Mouse (Mus musculus): ENCODE measurements at regions not wholly inside any gene's neighbourhood (a gene's known extent, or its start where the extent isn't known, plus 50 kb on each side); places are given as distances from the start of the nearest gene placed in this dataset.
A peak's percentile ranks its signal among the peaks of the same experiment; 100 is the strongest.

DNA sequence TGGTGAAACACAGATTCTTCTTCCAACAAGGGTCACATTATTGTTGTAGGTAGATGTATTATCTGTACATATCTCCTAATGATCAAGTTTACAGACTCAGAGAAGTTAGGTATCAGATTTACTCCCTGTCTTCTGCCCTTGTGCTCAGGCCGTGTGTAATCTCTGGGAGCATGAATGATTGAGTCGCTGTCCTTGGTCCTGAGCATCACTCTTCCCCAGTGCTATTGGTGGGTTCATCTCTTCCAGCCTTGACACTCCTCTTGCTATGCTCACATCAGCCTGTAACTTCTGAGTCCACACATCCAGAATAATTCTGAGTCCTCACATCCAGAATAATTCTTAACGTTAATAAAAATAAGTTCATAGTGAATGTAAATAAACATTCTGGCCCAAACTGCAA is 295.6 kb downstream of the Basp1 start:
- Histone ChIP-seq H3K36me3 (ENCODE audit: control insufficient read depth, insufficient read depth, low read length, poor library complexity, severe bottlenecking) (no peaks in the 10 kb centered on the region), H3K27me3 (ENCODE audit: control insufficient read depth, insufficient read depth, low read length, poor library complexity, severe bottlenecking) (no peaks in the 10 kb centered on the region)
- DNase-seq (ENCODE audit: low read depth, low spot score), result no peak

DNA sequence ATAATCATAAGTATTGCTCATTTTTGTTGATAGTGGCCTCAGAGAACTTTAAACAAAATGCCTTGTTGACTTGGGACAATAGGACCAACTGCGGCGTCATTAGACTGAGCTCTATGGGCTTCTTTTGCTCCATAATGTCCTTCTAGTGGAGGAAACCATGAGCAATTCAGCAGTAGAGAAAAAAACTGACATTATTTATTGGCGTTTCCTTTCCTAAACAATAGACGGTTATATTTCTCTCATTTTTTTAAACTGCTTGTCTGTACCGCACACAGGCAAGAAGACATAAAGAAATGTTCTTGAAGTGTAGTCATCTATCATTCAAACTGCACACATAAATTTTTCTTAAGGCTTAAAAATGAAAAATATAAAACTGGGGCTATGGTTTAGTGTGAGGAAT is 310.8 kb downstream of the Basp1 start:
- Histone ChIP-seq H3K27me3 (ENCODE audit: control insufficient read depth, insufficient read depth, low read length, poor library complexity, severe bottlenecking) (no peaks in the 10 kb centered on the region), H3K36me3 (ENCODE audit: control insufficient read depth, insufficient read depth, low read length, poor library complexity, severe bottlenecking) (no peaks in the 10 kb centered on the region)
- DNase-seq (ENCODE audit: low read depth, low spot score), result no peak

DNA sequence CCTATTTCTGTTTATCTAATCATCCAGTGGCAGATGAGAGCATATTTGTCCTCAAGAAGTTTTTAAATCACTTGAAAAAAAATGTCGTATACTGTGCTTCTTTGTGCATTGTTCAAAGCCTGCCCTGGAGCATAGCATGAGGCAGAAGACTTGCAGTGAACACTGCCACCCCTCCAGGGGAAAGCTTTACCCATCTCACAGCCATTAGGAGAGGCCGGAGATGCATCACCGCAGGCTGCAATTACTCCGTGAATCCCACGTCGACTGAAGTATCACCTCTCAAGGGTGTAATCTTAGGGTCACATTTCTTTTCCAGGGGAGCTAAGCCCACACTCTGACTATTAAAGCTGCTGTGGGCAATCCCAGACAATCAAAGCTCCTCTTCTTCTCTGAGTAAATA is 319.8 kb downstream of the Basp1 start:
- H3K27me3 ChIP-seq (ENCODE audit: control insufficient read depth, insufficient read depth, low read length, poor library complexity, severe bottlenecking), result no peaks in the 10 kb centered on the region
- no peaks in the 10 kb centered on the region for H3K36me3 ChIP-seq (ENCODE audit: control insufficient read depth, insufficient read depth, low read length, poor library complexity, severe bottlenecking)
- no peak for DNase-seq (ENCODE audit: low read depth, low spot score)

DNA sequence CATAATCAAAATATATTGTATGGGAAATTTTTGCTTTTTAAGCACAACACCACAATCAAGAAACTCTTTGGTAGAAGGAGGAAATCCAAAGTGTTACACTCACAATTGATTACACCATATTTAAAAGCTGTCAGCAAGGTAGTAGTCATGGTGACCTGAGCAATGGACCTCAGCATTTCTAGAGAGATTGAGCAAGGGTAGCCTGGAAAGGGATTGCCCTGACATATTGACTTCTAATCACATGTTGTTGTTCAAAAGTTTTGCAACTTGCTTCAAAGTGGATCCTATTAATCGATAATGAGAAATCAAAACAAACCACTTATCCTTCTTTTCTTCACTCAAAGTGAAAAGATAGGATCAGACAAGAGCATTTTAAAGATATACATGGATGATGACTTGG is 343.9 kb downstream of the Basp1 start:
- Histone ChIP-seq H3K36me3 (ENCODE audit: control insufficient read depth, insufficient read depth, low read length, poor library complexity, severe bottlenecking) (no peaks in the 10 kb centered on the region), H3K27me3 (ENCODE audit: control insufficient read depth, insufficient read depth, low read length, poor library complexity, severe bottlenecking) (no peaks in the 10 kb centered on the region; the same call in 1 of the 2 replicates)
- DNase-seq (ENCODE audit: low read depth, low spot score), result no peak

DNA sequence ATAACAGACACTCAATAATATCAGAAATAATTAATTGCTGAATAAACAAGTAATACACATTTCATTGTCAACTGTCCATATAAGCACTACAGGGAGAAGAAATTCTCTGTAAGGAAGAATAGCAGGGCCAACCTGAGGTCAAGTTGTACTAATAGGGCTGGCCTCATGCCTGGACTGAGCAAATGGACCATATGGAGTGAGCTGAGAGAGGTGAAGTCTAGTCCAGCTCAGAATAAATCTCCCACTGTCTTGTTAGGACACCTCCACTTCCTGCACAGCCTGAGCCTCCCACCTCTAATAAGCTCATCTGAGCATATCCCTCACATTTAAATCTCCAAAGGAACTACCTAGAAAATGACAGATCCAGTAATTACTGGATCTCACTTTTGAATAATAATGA is 354.2 kb downstream of the Basp1 start:
- no peak for DNase-seq (ENCODE audit: low read depth, low spot score)
- H3K36me3 ChIP-seq (ENCODE audit: control insufficient read depth, insufficient read depth, low read length, poor library complexity, severe bottlenecking), result no peaks in the 10 kb centered on the region
- H3K27me3 ChIP-seq (ENCODE audit: control insufficient read depth, insufficient read depth, low read length, poor library complexity, severe bottlenecking), result no peaks in the 10 kb centered on the region

DNA sequence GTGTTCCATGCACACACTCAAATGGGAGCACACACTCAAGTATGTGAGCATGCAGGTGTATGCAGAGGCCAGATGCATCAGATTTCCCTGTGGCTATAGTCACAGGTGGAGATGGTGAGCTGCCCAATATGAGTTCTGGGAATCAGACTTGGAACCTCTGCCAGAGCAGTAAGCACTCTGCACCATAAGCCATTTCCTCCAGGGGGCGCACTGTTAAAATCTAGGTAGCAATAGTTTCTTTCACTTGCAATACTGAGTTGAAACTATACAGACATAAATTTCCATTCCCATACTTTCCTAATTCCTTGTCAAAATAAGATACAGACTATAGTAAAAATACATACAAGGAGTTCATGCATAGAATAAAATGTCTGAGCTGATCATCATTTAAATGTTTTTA is 365.7 kb downstream of the Basp1 start:
- DNase-seq (ENCODE audit: low read depth, low spot score), result peak; percentile 45
- H3K36me3 ChIP-seq (ENCODE audit: control insufficient read depth, insufficient read depth, low read length, poor library complexity, severe bottlenecking), result no peaks in the 10 kb centered on the region
- H3K27me3 ChIP-seq (ENCODE audit: control insufficient read depth, insufficient read depth, low read length, poor library complexity, severe bottlenecking), result no peaks in the 10 kb centered on the region

DNA sequence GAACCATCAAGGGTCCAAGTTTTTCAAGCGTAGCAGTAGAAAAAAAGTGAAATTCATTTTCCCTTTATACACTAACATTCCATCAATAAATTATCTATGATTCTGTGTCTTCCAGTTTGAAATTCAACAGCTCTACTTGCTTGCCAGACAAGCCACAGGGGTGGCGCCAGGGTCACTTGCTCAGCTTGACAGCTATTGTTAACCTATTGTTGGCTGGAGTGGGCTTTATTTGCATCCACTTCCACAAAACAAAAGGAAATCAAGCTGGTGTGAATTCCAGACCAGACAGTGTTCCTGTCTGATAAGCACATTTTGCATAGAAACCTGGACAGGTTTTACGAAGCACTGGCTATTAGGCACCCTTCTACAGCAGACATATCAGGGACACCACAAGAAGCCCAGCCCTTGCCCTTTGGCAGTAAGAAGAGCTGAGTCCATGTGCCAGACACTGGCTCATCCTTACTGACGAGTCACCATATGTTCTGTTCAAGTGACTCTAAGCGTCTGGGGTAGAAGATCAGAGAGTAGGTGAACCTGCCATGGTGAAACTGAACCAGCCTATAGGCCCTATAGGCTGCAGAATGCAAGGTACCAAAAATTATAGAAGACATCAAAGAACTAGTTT is 366.9 kb downstream of the Basp1 start:
- no peak for DNase-seq (ENCODE audit: low read depth, low spot score)
- Histone ChIP-seq H3K27me3 (ENCODE audit: control insufficient read depth, insufficient read depth, low read length, poor library complexity, severe bottlenecking) (no peaks in the 10 kb centered on the region), H3K36me3 (ENCODE audit: control insufficient read depth, insufficient read depth, low read length, poor library complexity, severe bottlenecking) (no peaks in the 10 kb centered on the region)

DNA sequence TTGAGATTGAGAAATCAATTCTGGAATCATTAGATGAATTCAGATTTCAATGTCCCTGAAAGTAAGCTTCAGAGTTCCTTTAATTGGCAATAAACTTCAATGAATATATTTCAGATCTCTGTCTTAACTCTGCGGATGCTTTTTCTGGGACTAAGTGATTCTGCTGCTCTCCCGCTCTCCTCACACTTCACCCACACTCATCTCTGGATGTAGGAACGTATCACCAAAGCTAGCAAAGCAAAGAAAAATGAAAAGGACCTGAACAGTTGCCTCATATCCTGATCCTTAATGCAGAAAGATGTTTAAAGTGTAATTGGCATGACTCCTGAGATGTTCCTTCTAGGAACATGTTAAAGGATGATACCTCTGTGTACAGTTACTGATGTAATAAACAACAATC is 377.3 kb downstream of the Basp1 start:
- no peaks in the 10 kb centered on the region for H3K36me3 ChIP-seq (ENCODE audit: control insufficient read depth, insufficient read depth, low read length, poor library complexity, severe bottlenecking)
- H3K27me3 ChIP-seq (ENCODE audit: control insufficient read depth, insufficient read depth, low read length, poor library complexity, severe bottlenecking), result no peaks in the 10 kb centered on the region
- DNase-seq (ENCODE audit: low read depth, low spot score), result no peak

DNA sequence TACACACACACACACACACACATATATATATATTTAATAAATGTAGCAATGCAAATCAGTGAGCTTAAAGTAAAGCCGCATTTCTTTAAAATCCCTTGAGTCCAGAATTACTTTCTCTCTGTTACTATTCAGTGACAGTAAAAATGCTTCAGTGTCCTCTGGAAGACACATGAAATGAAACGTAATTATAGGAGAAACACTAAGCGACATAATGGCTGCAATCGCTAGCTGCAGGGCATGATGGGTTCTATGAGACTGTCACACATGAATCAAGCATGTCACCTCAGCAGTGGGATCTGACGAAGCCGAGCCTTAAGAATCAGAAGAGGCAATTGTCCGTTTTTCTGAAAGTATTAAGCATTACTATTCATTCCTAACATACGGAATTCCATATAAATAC is 385.7 kb downstream of the Basp1 start:
- no peaks in the 10 kb centered on the region for H3K36me3 ChIP-seq (ENCODE audit: control insufficient read depth, insufficient read depth, low read length, poor library complexity, severe bottlenecking)
- no peaks in the 10 kb centered on the region for H3K27me3 ChIP-seq (ENCODE audit: control insufficient read depth, insufficient read depth, low read length, poor library complexity, severe bottlenecking)
- no peak for DNase-seq (ENCODE audit: low read depth, low spot score)

DNA sequence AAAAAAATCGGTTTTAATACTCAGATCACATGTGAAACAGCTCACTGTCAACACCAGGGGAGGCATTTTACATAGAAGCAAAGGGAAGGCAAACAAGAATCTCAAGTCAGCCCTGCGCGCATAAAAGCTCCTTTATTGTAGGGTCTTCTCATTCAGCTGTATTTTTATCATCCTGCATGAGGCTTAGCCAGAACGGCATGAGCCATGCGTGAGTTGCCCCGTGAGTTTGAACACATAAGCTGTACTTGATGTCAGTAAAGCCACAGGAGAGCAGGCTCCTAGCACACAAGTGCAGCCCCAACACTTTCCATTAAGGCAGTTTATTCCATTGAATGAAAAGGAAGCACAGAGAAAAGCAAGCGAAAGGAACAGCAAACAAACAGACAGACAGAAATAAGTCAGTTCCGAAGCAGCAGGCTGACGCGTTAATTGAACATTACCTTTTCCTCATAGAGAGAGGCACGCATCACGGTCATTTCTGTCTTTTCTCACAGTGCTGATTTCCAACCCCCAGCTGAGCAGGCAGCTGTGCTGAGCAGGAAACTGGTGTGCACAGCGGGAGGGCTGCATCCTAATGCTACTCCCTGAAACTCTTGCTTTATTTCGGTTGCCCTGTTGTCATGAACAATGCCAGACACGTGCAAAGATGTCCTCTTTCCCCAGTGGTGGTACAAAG is 386.6 kb downstream of the Basp1 start:
- Histone ChIP-seq H3K27me3 (ENCODE audit: control insufficient read depth, insufficient read depth, low read length, poor library complexity, severe bottlenecking) (no peaks in the 10 kb centered on the region), H3K36me3 (ENCODE audit: control insufficient read depth, insufficient read depth, low read length, poor library complexity, severe bottlenecking) (no peaks in the 10 kb centered on the region)
- DNase-seq (ENCODE audit: low read depth, low spot score), result no peak

DNA sequence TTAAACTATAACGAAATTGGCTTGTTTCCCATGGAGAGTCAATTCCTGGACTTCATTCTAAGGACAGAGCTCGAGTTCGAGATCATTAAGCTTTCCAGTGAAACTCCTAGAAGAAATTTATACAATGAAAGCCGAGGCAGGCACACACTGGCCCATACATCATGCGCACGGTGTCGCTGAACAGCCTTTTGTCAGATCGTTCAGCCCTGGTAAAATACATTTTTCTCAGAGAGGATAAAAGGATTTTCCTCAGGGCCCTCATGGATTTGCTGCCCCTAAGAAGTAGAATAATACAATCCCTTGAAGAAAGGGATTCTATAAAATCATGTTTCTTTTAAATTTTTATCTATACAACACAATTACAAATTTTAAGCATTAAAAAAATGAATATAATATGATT is 387.2 kb downstream of the Basp1 start:
- no peaks in the 10 kb centered on the region for H3K36me3 ChIP-seq (ENCODE audit: control insufficient read depth, insufficient read depth, low read length, poor library complexity, severe bottlenecking)
- H3K27me3 ChIP-seq (ENCODE audit: control insufficient read depth, insufficient read depth, low read length, poor library complexity, severe bottlenecking), result no peaks in the 10 kb centered on the region
- DNase-seq (ENCODE audit: low read depth, low spot score), result no peak

DNA sequence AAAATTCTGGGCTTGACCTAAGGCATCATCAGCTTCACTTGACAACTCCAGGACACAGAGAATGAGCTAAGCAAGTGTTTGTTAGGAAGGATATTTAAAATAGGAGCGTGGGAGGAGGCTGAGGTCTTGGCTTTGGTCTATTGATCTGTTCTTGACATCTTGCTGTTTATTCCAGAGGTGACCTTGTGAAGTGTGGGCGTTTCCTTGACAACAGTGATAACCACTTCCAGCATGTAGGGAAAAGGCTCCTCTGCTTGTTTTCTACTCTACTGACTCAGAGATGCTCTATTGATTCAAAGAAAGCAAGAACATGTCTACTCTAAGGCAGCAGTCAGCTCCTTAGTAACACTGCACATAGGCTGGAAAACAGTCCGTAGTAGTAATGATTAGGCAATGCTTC is 392.6 kb downstream of the Basp1 start:
- H3K36me3 ChIP-seq (ENCODE audit: control insufficient read depth, insufficient read depth, low read length, poor library complexity, severe bottlenecking), result no peaks in the 10 kb centered on the region
- no peak for DNase-seq (ENCODE audit: low read depth, low spot score)
- H3K27me3 ChIP-seq (ENCODE audit: control insufficient read depth, insufficient read depth, low read length, poor library complexity, severe bottlenecking), result no peaks in the 10 kb centered on the region

DNA sequence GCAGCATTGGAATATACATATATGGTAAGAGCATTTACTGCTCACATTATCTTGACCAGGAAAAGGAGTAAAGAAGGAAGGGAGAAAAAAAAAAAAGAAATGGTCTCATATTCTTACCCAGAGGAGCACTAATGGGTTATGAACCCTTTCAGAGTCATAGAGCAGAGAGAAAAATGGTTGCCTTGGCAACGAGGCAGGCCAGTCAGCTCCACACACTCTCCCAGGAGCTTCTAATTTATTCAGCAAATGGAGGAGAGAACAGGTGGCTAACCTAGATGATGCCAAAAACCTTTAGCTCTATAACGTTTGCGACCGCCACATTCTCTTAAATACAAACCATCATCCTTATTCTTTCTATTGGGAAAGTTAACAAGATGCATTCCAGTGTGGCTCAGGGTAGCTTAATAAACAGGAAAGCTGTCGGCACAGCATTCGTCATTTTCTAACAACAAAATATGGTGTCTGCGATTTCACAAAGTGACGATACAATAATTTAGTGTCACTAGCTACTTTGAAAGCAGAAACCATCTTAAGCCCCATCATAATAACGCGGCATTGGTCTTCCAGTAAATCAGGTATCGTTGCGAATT is 394.1 kb downstream of the Basp1 start:
- no peak for DNase-seq (ENCODE audit: low read depth, low spot score)
- Histone ChIP-seq H3K36me3 (ENCODE audit: control insufficient read depth, insufficient read depth, low read length, poor library complexity, severe bottlenecking) (no peaks in the 10 kb centered on the region), H3K27me3 (ENCODE audit: control insufficient read depth, insufficient read depth, low read length, poor library complexity, severe bottlenecking) (no peaks in the 10 kb centered on the region)

DNA sequence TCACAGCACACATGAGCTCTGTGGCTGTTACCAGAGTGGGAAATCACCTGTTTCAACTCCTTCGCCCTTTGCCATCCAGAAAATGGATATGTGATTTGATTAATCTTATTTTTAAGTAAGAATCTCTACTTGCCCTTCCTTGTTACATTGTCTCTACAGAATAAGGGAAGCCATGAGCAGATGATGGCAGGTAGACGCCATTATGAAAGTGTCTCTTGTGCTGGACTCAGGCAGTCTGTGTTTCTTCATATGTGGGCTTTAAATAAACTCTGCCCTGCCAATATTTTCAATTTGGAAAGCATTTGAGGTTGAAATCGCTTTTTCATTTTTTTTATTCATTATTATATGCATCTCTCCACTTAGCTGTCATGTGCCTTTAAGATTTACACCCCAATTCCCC is 394.6 kb downstream of the Basp1 start:
- Histone ChIP-seq H3K36me3 (ENCODE audit: control insufficient read depth, insufficient read depth, low read length, poor library complexity, severe bottlenecking) (no peaks in the 10 kb centered on the region), H3K27me3 (ENCODE audit: control insufficient read depth, insufficient read depth, low read length, poor library complexity, severe bottlenecking) (no peaks in the 10 kb centered on the region)
- no peak for DNase-seq (ENCODE audit: low read depth, low spot score)

DNA sequence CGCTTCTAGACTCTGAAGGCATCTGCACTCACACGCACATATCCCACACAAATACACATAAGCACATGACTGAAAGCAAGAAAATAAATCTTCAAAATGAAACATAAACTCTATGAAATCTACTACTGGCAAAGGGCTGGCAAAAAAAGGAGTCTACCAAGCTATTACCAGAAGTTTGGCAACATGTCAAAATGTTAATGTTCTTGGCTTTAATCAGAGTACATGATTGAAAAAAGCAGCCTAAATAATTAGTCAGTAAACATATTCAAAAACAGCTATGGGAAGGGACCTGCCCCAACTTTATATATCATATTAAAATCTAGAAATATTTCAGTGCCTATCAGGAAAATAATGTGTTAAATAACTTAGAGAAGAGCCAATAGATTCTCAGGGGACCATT is 405.8 kb downstream of the Basp1 start:
- Histone ChIP-seq H3K27me3 (ENCODE audit: control insufficient read depth, insufficient read depth, low read length, poor library complexity, severe bottlenecking) (no peaks in the 10 kb centered on the region; the same call in 1 of the 2 replicates), H3K36me3 (ENCODE audit: control insufficient read depth, insufficient read depth, low read length, poor library complexity, severe bottlenecking) (no peaks in the 10 kb centered on the region)
- no peak for DNase-seq (ENCODE audit: low read depth, low spot score)

All from splenic B cell, adult 2 months (primary cell).